Mouse (Mus musculus) mammary gland, adult 2 months (tissue): ENCODE results near the gene F930015N05Rik. TPM values are rescaled to one million over a fixed set of nuclear protein-coding genes. Genes with fewer than 3 reads are reported as not detected.

Source experiments
- polyA plus RNA-seq: library from polyadenylated mRNA; depleted of rRNA; stranded (reverse); fragments of >200 nt; gene quantifications from 2 replicates; pipeline ENCODE4 v1.2.3, GENCODE M21; 2012; ENCODE audit warnings: low replicate concordance; rRNA removed

The F930015N05Rik gene
- 0.11 and 0.66 TPM in 2 replicates for polyA plus RNA-seq

GRCm38 (mm10) chr11:64436412-64436727 lies at the start of gene F930015N05Rik:
F930015N05Rik (minus strand) TSS chr11:64436653.

GRCm38 (mm10) chr11:64434611-64435545 lies 1.6 kb downstream of the F930015N05Rik start, which contains the start of gene Hs3st3a1:
Hs3st3a1 (plus strand) TSS chr11:64435332.

Other genes starting within 250 kb of the F930015N05Rik start
- 0.63 and 1.9 TPM in 2 replicates for gene Hs3st3a1, start 1.3 kb downstream of the F930015N05Rik start, polyA plus RNA-seq